Mouse (Mus musculus) layer of hippocampus, adult 9-11 months (tissue): ENCODE data around the gene Gba.

Experiments used
- DNase-seq: peaks from one replicate; pipeline ENCODE4 v3.0.0; 2022

Gene Gba

GRCm38 (mm10) chr3:89183058-89183958, 19.4 kb upstream of the Gba start, which contains the start of gene Fam189b:
Gene Fam189b, plus strand, starts transcription at chr3:89183143.
- DNase-seq, result peak; percentile 93

DNA sequence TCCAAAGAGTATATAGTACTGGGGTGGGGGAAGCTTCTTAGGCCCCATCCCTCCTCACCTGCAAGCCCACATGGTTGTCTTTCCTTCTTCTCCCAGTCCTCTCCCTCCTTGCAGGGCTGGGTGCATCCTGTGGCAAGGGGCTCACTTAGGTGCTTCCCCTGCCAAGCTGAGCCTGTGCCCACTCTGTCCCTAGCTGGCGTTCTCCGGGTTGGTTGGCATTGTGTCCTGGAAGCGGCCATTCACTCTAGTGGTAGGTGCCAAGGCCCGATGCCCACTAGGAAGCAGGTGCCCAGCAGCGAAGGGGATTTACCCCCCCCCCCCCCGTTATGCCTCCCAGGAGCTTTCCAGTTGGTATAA, 18.8 kb upstream of the Gba start:
- no peak for DNase-seq

DNA sequence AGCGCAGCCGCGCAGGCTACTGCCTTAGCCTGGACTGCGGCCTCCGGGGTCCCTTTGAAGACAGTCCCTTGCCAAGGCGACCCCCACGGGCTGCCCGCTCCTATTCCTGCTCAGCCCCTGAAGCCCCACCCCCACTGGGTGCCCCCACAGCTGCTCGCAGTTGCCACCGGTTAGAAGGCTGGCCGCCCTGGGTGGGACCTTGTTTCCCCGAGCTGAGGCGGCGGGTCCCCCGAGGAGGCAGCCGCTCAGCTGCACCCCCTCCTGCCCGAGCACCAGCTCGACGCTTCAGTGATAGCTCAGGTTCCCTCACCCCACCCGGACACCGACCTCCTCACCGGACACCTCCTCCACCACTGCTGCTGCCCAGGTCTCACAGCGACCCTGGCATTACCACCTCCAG, 15.5 kb upstream of the Gba start:
- DNase-seq, result no peak

GRCm38 (mm10) chr3:89187690-89188477, 14.8 kb upstream of the Gba start:
- no peak for DNase-seq

GRCm38 (mm10) chr3:89188478-89188875, 14.3 kb upstream of the Gba start:
- DNase-seq, result no peak

- DNase-seq, result no peak
Measured at GRCm38 (mm10) chr3:89190436-89190835, 12.3 kb upstream of the Gba start.

DNA sequence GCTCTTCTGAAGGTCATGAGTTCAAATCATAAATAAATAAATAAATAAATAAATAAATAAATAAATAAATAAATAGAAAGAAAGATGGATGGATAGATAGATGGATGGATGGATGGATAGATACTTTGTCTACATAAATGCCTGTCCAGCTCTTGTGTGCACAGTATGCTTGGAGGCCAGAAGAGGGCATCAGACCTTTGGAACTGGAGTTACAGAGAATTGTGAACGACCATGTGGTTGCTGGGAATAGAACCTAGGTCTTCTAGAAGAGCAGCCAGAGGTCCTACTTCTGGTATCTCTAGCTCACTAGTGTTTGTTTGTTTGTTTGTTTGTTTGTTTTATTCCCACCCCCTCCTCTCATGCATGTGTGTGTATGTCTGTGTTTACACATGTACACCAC, 9.4 kb upstream of the Gba start:
- no peak for DNase-seq

GRCm38 (mm10) chr3:89193853-89194252, 8.9 kb upstream of the Gba start:
- DNase-seq, result no peak

DNA sequence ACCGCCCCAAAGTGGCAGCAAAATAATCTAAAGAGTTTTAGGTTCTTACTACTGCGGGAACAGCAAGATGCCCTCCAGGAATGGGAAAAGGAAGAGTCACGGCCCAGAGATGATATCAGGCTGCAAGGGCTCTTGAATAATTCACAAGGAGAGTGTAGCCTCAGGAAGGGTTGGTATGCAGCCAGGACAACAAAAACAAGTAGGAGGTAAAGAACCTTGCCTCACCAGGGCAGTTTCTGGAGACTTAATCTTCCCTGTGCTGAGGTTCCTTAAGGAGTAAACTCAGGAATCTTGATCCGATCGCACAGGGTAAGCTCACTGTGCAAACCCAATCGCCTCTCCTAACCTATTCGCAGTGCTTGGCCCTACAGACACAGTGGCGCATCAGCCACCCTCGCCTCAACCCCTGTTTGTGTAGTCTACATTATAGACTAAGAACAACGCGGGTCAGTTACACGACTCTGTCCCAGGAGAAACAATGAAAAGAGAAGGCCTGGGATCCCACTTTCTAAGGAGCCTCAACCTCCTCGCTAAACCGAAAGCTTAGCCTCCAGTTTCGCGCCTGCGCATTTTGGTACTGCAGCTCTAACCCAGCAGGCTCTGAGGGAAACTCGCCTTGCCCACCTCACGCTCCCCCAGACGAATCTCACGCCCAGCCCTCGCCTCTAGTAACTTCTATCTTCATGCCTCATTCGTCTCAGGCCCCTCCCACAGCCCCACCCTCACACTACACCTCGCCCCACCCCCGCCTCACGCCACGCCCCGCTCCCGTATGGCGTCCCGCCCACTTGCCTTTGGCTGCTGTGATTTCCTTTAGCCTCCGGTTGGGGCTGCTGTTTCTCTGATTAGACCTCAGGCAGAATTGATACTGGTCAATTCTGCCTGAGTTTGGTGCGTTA, 6.5 kb upstream of the Gba start:
- DNase-seq, result peak; percentile 92

- DNase-seq, result no peak
Measured at GRCm38 (mm10) chr3:89199839-89200238, 2.9 kb upstream of the Gba start.

DNA sequence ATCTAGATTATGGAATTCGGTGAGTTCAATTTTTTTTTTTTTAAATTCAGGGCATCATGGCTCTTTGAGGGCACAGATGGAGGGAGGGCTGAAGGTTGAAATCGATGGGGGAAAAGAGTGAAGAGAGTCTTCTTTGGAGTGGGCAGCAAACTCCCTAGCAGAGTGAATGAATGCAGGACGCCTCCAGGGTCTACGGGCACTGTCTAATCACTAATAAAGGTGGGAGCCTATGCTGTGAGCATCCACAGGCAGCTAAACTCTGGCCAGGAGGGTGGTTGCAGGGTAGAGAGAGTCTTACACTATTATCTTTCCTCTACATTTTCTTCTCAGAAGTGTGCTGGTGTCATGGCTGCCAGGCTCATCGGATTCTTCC, 400 bp downstream of the Gba start:
- no peak for DNase-seq

DNA sequence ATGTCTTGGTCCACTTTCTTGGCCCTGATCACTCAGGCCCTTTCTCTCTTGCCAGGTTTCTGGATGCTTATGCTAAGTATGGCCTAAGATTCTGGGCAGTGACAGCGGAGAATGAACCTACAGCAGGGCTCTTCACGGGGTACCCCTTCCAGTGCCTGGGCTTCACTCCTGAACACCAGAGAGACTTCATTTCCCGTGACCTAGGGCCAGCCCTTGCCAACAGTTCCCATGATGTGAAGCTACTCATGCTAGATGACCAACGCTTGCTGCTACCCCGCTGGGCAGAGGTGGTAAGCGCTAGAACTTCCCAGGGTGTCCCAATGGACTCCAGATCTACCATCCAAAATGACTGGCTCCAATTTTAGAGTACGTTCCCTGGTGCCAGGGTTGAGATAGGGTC, 3.4 kb downstream of the Gba start:
- DNase-seq, result no peak

DNA sequence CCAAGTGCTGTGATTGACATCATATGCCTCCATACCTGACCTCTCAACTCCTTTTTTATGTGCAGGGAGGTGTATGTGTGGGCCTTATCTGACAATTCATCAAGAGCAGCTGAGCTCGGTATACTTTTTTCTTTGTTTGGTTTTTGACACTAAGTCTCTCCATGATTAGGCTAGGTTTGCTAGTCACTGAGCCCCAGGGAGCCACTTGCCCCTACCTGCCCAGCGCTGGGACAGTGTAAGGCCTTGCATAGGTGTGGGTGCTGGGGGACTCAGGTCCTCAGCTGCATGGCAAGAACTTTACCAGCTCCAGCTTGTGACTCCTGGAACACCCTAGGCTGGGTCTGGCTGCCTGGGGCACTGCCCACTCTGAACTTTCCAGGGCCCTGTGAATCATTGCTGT, 4.0 kb downstream of the Gba start:
- DNase-seq, result no peak

GRCm38 (mm10) chr3:89208075-89208657, 5.4 kb downstream of the Gba start:
- no peak for DNase-seq

DNA sequence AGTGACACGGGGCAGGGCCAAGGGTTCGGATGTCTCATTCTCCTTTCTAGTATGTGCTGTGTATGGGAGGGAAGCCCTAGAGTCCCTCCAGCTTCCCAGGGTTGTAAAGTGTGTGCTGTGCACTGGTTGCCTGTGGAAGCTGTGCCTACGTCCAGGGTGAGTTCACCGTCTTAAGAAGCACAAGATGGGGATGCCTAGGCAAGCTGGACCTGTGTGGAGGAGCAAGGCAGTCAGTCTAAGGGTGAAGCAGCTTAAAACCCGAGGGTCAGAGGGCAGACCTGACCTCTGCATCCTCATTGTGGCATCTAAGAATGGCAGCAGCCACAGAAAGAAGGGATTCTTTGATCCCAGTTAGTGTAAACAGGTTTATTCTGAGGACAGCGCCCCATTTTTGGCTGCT, 6.0 kb downstream of the Gba start:
- DNase-seq, result no peak

DNA sequence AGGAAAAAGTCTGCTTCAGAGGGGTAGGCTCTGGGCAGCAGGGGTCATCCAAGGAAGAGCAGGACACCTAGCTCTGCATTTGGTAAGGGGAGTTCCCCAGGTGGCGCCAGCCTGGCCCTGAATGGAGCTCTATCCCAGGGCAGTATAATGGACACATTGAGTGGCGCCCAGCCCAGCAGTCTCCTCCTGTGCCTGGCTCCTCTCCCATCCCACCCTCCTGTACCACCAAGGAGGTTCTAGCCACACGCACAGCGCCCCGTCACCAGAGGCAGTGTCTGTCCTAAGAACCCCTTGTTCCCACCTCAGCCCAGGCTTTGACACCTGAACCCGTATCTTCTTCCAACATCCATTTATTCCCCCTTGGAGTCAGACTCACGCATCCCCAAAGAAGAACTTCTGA, 7.0 kb downstream of the Gba start:
- DNase-seq, result no peak

DNA sequence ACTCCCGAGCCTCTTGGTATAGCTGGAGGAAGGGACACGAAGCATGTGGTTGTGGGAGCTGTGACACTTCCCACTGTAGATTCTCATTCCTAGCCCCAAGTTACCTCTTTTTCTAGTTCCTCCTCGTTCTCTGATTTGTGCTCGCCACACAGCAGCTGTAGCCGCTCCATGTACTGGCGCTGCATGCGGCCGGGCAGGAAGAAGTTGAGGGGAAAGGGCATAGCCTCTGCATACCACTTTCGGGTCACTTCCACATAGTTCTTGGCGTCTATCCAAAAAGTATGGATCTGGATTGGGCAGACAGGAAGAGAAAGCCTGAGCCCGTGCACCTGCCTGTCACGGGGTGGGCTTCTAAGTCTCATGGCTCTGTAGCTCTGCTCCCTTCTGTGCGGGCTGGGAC, 7.4 kb downstream of the Gba start:
- DNase-seq, result no peak

GRCm38 (mm10) chr3:89210731-89211130, 8.0 kb downstream of the Gba start:
- DNase-seq, result no peak

- peak; percentile 91 for DNase-seq
Measured at GRCm38 (mm10) chr3:89213803-89214530, 11.2 kb downstream of the Gba start.

- no peak for DNase-seq
Measured at GRCm38 (mm10) chr3:89214681-89215411, 12.1 kb downstream of the Gba start, which contains the start of gene Thbs3. Gene Thbs3, plus strand, starts transcription at chr3:89215180.

- DNase-seq, result peak; percentile 87
Measured at GRCm38 (mm10) chr3:89215853-89216252, 13.1 kb downstream of the Gba start.
